Mouse (Mus musculus): ENCODE measurements at regions not wholly inside any gene's neighbourhood (a gene's known extent, or its start where the extent isn't known, plus 50 kb on each side); places are given as distances from the start of the nearest gene placed in this dataset.

DNA sequence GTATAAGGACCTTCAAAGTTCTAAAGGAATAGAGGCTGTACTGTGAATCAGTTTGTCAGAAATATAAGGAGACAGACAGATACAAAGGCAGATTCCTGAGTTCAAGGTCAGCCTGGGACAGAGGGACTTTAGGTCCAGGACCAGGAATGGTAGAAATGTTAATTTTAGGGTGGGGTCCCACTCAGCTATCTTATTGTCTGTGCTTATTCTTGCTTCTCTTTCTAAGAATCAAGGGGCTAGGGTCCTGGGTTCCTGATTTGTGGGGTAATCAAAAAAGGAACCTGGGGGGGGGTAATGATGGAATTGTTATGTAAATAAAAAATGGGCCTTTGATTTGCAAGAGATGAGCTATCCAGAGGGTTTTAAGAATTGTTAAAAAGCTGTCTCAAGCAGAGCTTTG, 71.7 kb upstream of the Fshr start:
- Histone ChIP-seq H3K27ac (replicated peaks; ENCODE audit: low read depth, low read length) (no peak overlapping the region), H3K4me3 (ENCODE audit: low read depth, low read length) (no peak overlapping the region), H3K27me3 (ENCODE audit: control insufficient read depth, insufficient read depth, low read length) (no peaks in the 10 kb centered on the region), H3K4me1 (ENCODE audit: control insufficient read depth, insufficient read depth, low read length) (no peaks in the 10 kb centered on the region), H3K36me3 (ENCODE audit: control insufficient read depth, insufficient read depth, low read length) (no peaks in the 10 kb centered on the region), H3K9me3 (ENCODE audit: control insufficient read depth, low read length) (no peaks in the 10 kb centered on the region), H3K4me2 (ENCODE audit: low read depth, severe bottlenecking) (no peak overlapping the region), H3K9ac (ENCODE audit: low read length) (no peak overlapping the region)
- no peak for DNase-seq (ENCODE audit: low spot score)
- ATAC-seq (ENCODE audit: insufficient number of reproducible peaks, low FRiP score, low TSS enrichment, low read depth): no peak

DNA sequence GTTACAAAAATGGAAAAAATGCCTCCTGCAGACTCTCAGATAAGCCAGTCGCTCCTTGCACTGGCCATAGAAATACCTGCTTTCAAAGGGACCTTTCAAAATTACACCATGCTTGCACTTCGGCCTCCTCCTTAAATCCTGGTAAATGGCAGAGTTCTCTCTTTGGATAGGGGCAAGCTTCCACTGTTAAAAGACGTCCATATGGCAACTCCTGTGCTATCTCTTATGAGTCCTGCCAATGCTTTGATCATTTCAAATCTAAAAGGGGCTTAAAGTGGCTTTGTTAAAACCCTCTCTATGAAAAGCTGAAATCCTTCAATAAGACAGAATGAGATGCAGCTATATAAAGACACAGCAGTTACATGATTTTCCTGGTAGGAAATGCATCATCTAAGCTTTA, 55.2 kb upstream of the Fshr start:
- no peak for ATAC-seq (ENCODE audit: insufficient number of reproducible peaks, low FRiP score, low TSS enrichment, low read depth)

DNA sequence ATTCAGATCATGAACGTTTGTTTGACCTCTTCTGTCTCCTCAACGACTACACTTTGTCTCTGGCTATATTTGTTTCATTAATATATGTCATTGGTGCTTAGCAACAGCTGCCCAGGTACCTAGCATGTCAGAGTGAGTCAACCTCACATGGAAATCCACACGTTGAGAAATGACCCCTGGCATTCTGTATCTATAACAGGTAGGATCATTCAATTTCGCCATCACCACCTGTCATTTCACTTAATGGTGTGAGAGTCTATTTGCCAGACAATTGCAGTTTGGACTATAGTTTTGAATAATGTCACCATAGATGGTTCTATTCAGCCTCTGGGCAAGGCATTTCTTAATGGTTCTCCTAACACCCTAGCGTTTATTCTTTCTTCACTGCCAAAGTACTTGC, 50.3 kb upstream of the Fshr start:
- no peak for ATAC-seq (ENCODE audit: insufficient number of reproducible peaks, low FRiP score, low TSS enrichment, low read depth)
- Histone ChIP-seq H3K27ac (replicated peaks; ENCODE audit: low read depth, low read length) (no peak overlapping the region), H3K4me2 (ENCODE audit: low read depth, severe bottlenecking) (no peak overlapping the region), H3K4me3 (ENCODE audit: low read depth, low read length) (no peak overlapping the region), H3K36me3 (ENCODE audit: control insufficient read depth, insufficient read depth, low read length) (no peaks in the 10 kb centered on the region), H3K27me3 (ENCODE audit: control insufficient read depth, insufficient read depth, low read length) (no peaks in the 10 kb centered on the region), H3K9ac (ENCODE audit: low read length) (no peak overlapping the region), H3K9me3 (ENCODE audit: control insufficient read depth, low read length) (no peaks in the 10 kb centered on the region), H3K4me1 (ENCODE audit: control insufficient read depth, insufficient read depth, low read length) (no peaks in the 10 kb centered on the region)
- DNase-seq (ENCODE audit: low spot score): no peak
- WGBS: 83% methylated on average over 5 of the region's 5 CpGs

More for the DNA sequence above, 55.2 kb upstream of the Fshr start:
- Histone ChIP-seq H3K27ac (replicated peaks; ENCODE audit: low read depth, low read length) (no peak overlapping the region), H3K4me2 (ENCODE audit: low read depth, severe bottlenecking) (no peak overlapping the region), H3K27me3 (ENCODE audit: control insufficient read depth, insufficient read depth, low read length) (no peaks in the 10 kb centered on the region), H3K9ac (ENCODE audit: low read length) (no peak overlapping the region), H3K4me1 (ENCODE audit: control insufficient read depth, insufficient read depth, low read length) (no peaks in the 10 kb centered on the region), H3K4me3 (ENCODE audit: low read depth, low read length) (no peak overlapping the region), H3K9me3 (ENCODE audit: control insufficient read depth, low read length) (no peaks in the 10 kb centered on the region), H3K36me3 (ENCODE audit: control insufficient read depth, insufficient read depth, low read length) (no peaks in the 10 kb centered on the region)
- DNase-seq (ENCODE audit: low spot score): no peak
- WGBS: 79% methylated on average over 3 of the region's 3 CpGs

Data from limb, embryonic 11.5 days (tissue).